Mouse (Mus musculus) adrenal gland, adult 2 months (tissue): ENCODE data around the gene Cd244a. TPM values are rescaled to one million over a fixed set of nuclear protein-coding genes. Genes with fewer than 3 reads are reported as not detected.

Experiments used
- DNase-seq: peaks from one replicate; pipeline ENCODE4 v3.0.0; 2021
- polyA plus RNA-seq: library from polyadenylated mRNA; depleted of rRNA; stranded (reverse); fragments of >200 nt; gene quantifications from 2 replicates; pipeline ENCODE4 v1.2.3, GENCODE M21; 2012
- total RNA-seq, 2 experiments: library from RNA; stranded (reverse); gene quantifications; 2 replicates each; pipeline ENCODE4 v1.2.3; 2021

Cd244a gene
- total and polyA plus RNA-seq, 3 experiments, result 0.15 to 1.2 (median 0.84) TPM

DNA sequence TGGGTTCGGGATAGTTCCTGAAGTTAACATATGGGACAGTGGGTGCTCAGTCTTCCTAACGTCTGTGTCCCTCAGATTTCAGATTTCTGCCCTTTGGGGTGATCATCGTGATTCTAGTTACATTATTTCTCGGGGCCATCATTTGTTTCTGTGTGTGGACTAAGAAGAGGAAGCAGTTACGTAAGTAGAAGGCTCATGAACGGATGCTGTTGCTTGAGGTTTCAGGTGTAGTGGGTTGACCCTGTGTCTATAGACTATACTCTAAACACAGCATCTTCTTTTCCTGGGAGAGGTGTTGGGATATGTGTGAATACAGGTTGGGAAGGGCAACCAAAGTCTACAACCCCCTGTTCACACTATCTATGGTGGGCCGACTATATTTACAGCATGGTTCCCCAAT lies 18.2 kb downstream of the Cd244a start:
- no peak for DNase-seq

DNA sequence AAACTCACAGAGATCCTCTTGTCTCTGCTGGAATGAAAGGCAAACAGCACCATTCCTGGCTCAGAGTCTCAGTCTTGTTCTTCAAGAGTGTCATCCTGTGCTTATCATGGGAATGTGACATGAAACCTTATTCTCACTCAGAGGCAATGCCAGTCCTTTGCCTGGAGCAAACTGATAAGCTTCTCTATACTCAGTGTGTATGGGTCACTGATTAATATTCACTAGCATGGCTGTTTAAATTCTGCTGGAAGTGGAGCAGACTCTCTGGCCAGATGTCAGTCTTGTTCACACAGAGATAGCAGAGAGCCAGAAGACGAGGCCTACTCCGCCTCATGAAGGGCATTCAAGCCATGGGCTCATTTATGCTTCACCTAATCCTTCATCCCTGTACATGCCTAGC lies 25.6 kb downstream of the Cd244a start:
- DNase-seq, result no peak

DNA sequence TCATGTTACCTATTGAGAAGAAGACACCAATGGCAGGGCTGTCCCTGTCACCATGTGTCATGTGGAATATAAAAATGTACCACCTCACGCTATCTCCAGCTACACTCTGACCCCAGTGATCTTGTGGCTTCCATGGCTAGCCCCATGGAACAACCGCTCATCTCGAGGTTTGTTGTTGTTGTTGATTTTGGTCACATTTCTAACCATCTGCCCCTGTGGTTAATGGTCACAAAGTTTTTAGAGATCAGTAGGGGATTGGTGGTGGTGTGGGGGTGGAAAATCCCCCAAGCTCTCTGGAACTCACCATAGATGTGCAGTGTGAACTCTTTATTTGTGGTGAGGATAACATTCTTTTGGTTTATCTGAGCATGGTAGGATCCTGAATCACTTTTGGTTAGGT lies 45.7 kb downstream of the Cd244a start:
- DNase-seq, result no peak

DNA sequence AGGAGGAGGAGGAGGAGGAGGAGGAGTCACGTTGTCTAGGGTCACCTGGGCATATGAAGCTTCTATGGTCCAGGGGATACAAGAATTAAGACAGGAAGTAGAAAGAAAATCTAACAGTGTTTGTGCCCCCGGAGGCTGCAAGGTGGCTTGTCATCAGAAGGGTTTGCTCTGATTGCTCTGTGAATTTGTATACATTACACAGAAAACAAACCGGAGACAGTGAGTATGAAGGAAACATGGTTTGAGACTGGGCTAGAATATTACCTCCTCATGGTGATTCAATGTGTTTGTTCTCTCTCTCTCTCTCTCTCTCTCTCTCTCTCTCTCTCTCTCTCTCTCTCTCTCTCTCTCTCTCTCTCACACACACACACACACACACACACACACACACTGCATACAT lies 47.7 kb downstream of the Cd244a start:
- no peak for DNase-seq

DNA sequence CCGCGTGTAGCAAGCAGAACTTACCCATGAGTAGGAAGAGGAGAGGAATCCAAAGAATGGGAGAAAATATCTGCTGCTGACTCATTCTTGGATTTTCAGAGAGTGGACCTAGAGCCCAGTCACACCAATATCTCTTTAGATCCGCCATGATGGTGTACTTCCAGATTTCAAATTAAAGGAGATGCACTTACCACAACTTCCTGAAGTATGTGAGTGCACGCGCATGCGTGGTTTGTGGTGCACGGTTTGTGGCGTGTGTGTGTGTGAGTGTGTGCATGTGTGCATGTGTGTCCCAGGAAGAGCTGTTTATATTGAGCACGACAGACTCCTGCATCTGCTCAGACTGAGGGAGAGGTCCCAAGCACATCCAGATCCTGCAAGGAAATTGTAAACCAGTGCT lies 48.2 kb downstream of the Cd244a start, which contains the start of gene Ly9:
Ly9 (minus strand) TSS at position 235 of the 400 bp plus-strand sequence.
- no peak for DNase-seq

DNA sequence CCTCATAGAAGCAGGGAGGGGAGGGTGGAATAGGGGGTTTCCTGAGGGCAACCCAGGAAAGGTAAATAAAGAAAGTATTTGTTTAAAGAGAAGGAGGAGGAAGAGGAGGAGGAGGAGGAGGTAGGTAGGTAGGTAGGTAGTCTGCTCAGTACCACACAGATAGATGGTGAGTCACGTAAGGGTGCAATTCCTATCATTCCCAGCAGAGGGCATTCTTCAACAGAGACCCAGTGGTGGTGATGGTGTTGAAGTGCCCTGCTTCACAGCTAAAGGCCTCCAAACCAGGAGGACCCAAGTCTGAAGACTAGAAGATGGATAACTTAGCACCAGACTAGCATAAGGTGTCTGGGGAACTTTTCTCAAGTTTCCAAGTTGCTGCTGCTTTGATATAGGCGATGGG lies 51.0 kb downstream of the Cd244a start:
- no peak for DNase-seq

DNA sequence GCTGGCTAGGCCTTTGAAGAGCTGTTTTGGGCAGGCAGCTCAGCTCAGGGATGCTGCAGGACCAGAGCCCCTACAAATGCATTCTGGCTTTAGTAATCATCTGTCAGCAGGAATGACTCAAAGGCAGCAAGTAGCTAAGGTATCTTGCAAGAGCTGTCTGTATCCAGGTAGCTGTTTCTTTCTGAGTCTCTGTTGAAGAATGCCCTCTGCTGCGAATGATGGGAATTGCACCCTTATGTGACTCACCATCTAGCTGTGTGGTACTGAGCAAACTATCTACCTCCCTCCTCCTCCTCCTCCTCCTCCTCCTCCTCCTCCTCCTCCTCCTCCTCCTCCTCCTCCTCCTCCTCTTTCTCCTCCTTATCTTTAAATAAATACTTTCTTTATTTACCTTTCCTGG lies 51.8 kb downstream of the Cd244a start:
- DNase-seq, result no peak

DNA sequence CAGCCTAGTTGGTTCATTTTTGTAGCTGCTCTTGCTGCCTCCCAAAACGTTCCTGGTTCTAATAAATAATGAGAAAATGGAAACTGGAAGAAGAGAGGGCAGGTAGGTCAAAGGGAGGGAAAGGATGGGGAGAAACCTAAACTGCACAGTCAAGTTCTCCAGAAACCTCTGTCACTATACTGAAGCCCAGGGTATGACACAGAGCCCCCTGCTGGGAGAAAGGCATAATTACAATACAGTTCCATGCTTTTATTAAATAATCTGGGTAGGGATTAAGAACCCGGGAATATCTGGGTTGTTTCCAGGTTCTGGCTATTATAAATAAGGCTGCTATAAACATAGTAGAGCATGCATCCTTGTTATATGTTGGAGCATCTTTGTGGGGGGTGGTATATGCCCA lies 55.0 kb downstream of the Cd244a start:
- no peak for DNase-seq

DNA sequence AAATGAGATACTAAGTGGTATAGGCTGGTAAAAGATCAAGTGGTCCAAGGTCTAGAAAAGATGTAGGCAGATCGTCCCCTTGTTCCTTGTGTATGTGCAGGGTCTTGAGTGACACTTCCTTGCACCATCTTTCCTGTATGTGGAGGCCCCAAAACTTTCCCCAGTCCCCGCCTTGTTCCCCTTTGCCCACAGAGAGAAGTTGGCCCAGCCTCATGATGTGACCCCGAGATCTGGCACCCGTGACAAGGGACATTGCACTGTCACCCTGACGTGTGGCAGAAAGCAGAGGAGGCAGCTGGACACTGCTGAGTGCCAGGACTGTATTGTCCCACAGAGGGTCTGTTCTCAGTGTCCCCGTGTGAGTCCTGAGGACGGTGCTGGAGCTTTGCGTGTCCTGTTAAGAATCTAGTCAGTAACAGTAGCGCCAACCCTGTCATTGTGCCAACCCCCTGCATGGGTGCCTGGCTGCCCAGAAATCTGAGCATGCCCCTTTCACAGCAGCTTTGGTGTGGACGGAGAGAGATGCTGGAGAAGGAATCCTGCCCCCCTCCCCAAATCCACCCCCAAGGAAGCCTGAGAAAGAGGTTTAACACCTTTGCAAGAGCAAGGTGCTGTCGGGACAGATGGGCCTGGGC lies 58.0 kb downstream of the Cd244a start:
- DNase-seq, result no peak

DNA sequence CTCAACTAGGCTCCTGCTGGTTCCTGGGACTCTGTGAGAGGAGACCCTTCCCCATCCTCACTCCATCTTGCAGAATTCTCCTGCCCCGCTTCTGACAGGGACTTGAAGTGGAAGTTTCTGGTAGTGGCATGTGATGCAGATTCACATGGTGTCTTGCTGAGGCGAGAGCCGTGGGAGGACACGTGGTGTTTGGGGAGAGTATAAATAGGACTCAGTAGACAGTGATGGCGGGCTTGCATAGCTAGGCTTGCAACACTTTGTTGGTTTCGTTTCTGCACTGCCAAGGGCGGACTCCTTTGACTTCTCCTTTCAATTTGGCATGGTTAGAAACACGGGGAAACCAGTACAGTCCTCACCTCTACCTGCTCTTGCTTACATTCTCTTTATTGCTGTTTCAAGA lies 60.0 kb downstream of the Cd244a start:
- peak; percentile 8 for DNase-seq

DNA sequence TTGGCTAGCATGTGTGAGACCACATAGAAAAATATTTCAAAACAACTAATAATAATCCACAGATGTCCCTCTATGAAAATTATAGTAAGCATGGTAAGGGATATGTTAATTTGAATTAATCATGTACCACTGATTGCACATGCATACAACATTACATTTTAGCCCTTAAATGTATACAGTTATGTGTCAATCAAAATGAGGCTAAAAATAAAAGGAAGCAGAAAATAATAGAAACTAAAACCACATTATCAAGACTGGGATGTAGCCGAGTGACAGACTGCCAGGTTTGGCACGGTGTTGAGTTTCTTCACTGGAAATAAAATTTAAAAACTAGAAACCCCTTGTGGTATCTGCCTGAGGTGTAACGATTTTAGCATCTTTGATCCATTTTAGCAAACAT lies 60.7 kb downstream of the Cd244a start:
- no peak for DNase-seq

DNA sequence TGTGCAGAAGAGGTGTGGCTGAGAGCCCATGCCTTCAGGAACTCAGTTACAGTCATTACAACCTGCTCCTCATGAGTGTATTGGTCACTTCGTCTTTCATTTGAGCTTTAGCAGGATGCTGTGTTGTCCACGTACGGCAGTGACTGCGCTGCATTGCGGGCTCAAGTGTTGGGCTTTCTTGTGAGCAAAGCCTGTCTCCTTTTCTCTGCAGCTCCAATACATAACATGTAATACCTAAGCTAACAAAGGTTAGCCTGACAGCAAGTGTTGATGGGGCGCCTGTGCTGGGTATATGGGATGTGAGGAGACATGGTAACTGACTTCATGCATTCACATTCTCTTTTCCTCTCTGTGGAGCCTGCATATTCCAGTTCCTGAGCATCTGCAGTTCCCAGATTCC lies 61.1 kb downstream of the Cd244a start:
- no peak for DNase-seq

DNA sequence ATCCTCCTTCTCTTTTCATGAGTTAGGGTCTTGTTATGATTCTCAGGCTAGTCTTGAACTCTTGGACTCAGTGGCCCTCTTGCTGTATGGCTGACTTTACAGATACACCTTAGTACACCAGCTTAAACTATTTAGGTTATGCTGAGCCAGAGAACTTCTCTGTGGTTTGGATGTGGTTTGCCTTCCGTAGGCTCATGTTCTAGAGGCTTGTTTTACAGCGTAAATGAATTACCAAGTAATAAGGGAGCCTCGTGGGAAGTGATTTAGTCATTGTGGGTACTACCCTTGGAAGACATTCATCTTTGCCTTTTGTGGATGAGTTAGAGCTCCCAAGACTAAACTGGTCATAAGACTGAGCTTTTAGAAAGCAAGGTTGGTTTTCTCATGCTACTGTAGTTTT lies 68.8 kb downstream of the Cd244a start:
- DNase-seq, result no peak

DNA sequence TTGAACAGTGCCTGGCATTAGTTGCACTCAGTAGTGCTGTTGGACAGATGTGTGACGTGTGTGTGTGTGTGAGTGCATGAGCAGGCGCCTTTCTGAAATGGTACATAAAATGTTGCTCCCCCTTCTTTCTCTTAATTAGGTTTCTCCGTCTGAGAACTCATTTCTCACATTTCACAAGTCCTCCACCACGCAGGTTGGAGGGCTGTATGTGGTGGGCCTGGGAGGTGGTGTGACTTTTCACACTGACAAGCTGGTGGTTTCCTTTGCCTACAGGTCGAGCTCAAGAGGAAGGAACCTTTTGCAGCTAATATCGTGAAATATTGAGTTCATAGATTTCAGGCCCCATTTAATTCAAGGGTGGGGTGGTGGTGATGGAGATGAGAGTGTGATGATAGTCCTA lies 70.2 kb downstream of the Cd244a start:
- no peak for DNase-seq

DNA sequence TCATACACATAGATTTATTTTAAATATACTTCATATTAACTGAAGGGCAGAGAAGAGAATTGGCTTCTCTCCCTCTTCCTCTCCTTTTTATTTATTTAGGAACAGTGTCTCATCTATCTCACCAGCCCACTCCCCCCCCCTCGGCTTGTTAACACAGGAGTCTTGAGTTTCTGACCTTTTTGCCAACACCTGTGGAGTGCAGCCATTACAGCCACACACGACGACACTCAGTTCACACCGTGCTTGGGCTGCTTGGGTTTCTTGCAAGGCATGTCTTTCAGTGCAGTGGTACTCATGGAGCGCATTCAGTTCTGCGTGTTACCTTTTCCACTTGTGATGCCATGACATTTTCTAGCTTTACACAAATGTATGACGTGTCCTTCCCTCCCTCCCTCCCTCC lies 71.0 kb downstream of the Cd244a start:
- DNase-seq, result no peak

DNA sequence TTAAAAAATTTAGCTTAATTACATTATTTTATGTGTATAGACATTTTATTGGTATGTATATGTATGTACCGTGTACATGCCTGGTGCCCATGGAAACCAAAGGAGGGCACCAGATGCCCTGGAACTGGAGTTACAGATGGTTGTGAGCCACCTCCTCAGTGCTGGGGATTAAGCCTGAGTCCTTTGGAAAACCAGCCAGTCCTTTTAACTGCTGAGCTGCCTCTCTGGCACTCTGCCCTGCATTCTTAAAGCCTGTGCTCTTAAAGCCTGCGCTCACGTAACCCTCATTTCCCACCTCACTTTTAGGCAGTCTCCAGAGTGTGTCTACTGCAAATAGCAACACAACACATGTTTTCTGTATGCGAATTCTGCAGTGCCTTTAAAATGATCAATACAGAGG lies 71.9 kb downstream of the Cd244a start:
- DNase-seq, result no peak

DNA sequence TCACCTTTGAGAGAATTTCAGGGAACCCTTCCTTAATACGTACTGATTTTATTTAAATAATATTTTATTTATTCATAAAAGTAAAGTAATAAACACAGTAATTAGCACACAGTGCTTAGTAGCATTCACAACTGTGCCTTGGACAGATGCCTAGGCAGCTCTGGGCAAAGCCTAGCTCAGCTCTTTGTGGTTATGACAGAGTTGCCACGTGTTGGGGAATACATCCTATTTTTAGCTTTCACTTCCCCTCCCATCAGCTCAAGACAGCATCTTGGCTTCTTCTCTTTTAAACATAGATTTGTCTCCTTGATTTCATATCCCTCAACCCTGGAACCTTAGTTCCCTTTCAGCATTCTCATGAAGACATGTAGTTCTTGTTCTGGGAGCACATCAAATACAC lies 72.5 kb downstream of the Cd244a start:
- no peak for DNase-seq

DNA sequence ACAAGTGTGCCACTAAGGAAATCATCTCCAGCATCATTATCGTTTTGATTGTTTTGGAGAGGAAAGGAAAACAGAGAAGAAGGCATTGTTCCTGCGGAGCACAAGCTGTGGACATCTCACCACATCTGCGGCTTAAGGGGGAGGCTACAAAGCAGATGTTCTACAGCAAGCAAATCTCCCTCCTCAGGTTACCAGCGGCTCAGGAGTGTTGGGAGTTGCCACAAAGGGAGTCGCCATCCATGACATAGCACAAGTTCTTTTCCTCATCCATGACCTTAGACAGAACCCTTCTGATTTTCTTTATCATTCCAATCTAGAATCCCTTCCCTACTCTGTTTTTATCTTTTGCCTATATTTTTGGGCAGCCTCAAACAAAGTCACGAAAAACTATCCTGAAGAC lies 76.7 kb downstream of the Cd244a start:
- no peak for DNase-seq

DNA sequence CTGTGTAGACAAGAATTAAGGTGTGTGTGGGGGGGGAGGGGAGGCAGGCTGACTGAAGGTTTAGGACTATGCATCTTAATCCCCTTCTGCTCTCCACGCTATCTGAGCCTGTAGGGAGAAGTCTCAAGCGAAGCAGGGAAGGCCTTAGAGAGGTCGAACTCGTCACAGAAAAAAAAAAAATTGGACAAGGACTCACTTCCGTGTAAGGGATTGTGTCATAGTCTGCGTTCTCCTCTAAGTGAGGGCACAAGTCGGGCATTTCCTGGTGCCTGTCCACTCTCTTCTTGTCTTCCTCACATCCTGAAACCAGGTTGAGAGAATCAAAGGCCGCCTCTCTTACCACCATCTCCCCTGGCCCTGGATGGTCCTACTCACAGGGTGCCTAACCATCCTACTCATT lies 78.1 kb downstream of the Cd244a start:
- DNase-seq, result no peak

DNA sequence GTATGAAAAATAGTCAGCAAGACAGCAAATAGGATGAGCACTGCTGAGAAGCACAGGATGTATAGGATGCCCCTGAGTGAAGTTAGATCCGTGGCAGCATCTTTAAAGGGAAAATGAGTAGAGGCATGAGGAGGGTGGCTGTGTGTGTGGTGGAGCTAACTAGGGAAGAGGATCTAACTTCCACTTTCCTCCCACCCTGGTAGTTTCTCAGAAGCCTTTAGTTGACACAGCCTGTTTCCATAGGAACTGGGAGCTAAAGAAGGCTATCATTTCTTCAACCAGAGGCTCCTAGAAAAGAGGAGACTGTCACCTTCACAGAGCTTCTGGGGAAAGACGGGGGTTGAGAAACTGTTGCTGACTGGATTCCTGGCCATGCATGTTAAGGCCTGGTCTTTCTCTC lies 79.7 kb downstream of the Cd244a start:
- DNase-seq, result no peak

DNA sequence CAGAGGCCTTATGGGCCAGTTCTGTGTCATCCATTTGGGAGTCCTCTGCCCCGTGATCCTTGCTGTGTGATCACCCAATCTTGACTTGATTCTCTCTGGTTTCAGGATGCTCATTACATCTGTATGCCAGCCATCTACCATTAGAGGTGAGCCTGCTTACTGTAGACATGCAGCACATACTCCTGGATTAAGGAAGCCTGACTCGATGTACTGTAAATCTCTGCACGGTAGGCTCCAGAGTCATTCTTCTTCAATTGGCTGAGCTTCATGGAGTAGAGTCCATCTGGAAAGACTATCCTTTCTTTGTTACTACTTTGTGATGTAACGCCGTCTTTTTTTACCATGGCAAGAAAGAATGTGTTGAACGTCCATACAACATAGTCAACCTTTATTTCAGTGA lies 81.8 kb downstream of the Cd244a start:
- no peak for DNase-seq

DNA sequence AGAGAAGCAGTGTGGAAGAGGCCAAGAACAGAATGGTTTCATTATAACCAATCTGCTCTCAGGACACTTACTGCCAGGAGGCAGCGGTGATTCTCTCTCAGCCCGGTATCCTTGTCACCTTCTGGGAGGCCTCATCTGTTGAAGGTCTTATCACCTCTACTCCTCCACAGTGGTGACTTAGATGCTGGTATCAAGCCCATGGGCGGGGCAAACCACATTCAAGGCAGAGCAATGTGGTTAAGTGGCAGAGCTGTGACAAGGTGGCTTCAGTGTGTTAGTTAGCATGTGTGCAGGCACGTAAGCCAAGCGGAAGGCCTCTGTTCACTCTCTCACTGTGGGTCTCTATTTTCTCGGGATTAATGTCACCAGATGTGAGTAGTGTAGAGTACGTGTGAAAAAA lies 84.6 kb downstream of the Cd244a start:
- no peak for DNase-seq

DNA sequence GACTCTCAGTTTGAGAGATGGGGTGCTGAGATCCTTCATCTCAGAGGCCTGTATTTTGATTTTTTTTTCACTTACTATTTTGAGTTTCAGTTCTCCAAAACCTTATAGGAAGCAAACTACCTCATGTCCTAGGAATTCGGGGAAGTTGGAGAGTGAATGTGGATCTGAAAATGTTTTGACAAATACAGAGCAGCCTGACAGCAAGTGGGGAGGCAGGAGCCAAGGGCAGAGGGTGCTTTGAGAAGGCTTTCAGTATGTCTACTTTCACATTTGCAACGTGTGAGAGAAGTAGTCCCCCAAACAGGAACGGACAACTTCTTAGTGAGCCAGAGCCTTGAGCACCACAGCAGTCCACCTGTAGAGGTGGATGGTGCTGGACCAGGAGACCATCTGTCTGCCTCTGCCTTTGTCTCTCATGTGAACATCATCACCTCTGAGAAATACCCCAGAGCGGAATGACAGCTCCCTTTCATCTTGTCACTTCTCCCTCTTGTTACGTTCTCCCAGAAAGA lies 87.5 kb downstream of the Cd244a start:
- DNase-seq, result no peak

DNA sequence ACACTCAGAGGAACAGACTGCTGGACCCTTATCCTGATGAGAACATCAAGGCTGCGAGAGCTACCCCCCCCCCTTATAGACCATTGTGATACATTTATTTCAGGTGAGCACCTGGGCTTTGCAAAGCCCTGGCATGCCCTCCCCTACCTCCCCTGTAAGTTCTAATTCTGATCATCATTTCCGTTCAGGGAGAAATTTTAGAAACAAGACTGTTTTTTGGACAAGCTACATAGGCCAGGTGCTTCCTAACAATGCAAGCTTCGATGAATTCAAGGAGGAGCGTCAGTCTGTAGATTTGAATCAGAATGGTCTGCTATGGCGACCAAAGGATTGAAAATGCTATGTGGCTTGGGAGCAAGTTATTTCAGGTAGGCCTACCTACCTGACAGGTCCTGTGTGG lies 88.7 kb downstream of the Cd244a start:
- DNase-seq, result no peak

DNA sequence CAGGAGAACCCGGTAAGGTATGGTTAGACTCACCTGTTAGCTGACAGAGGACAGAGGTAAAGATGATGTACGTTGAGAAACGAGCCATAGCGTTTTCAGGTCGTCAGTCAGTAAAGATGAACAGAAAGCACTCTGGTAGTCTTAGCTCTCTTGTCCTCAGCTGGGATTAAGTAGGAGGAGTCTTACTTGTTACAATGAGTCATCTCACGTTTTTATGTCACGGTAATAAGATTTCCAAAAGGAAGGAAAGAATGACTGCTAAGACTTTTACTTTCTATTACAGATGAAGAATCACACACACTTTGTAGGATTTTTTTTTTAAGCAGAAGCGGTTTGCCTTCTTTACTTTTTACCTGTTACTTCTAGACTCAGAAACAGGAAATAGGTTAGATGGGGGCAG lies 89.8 kb downstream of the Cd244a start:
- DNase-seq, result no peak
